Mouse (Mus musculus): ENCODE results near the gene Olfr575.

Olfr575 gene

DNA sequence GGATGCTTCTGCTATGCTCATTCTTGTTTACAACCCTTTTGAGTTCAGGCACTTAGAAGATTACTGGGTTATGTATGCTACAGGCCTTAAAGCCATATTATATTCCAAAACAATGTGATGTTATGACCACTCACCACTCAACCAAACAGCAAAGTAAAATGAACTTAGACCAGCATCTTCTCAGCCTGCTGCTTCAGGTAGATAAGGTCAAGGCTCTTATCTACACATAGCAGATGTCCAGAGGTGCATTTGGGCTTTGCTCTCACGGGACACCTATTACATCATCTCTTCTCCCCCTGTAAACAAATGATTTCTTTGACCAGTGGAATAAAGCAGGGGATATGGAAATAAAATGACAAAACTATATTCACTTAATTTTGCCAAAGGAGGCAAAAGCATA, at the start of gene Olfr575:
Gene Olfr575 (minus strand): TSS at position 183 of the 400 bp plus-strand sequence.
- DNase-seq (ENCODE audit: low read depth, low spot score), result no peak

DNA sequence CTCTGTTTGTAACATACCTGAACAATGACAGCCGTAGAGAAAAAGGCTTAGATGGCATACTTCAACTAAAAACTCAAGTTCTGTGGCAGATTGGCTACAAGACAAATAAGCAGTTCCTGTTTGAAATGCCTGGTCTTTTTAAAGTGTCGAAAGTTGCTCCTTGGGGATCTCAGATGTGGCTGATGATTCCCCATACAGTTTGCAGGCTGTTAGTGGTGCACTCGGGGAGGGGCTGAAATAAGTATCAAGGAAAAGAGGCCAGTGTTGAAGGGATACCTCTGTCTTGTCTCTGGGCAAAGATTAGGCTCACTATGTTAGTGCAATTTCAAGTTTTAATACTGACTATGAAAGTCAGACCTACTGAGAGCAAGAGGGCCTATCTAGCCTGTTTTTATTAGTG, 30.6 kb upstream of the Olfr575 start, which contains the start of gene Olfr578:
Gene Olfr578 (minus strand): TSS at position 101 of the 400 bp plus-strand sequence.
- no peak for DNase-seq (ENCODE audit: low read depth, low spot score)

DNA sequence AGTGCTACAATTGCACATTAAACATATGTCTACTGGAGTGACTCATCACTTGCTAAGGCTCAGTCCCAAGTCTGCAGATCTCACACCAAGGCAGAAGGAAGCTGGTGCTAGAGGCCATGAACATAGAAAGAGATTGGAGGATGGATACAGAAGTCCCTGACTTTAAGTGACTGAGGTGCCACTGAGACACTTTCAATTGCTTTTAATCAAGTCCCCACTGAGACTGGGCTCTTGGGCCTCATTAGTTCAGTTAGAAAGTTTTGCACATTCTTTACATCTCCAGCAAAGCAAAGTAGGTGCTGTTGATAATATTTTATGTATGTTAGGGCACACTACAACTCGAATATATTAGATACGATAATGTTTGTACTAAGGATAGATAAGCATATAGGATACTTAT, 17.3 kb upstream of the Olfr575 start, which contains the start of gene Olfr577:
Gene Olfr577 (minus strand): TSS at position 101 of the 400 bp plus-strand sequence.
- DNase-seq (ENCODE audit: low read depth, low spot score), result no peak

DNA sequence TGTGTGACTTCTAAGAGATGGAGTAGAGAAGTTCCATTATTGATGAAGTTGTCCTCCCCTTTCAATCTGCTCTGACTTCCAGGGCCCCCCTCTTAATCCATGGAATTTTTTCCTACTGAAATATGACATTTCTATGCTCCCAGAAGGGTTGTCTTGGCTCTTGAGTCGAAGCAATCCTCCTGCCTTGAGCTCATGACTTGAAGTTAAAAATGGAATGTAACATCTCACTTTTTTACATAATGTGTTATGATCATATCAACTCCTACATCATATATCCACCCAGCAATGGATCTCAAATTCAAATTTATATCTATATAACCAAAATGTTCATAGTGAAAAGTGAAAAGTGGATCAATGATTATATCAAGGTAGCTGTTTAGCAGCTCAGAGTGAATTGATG, 15.8 kb upstream of the Olfr575 start:
- no peak for DNase-seq (ENCODE audit: low read depth, low spot score)

DNA sequence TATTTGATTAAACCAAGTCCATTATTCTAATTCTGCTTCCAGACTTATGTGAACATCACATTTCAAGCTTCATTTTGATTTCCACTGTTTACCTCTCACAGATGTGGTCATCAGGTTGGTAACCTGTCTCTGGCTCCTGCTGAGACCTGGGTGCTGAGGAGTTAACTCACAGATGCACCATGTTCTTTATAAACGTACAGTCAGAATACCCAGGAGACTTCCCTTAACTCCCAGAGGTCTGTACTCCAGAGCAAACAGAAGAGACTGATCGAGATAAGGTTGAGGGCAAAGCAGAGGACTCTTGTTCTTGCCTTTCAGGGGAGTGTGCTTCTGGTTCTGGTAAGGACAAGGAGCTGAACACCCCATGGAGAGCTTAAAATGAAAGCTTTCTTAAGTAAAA, 3.8 kb upstream of the Olfr575 start, which contains the start of gene Olfr576:
Gene Olfr576 (plus strand): TSS at position 301 of the 400 bp plus-strand sequence.
- no peak for DNase-seq (ENCODE audit: low read depth, low spot score)

DNA sequence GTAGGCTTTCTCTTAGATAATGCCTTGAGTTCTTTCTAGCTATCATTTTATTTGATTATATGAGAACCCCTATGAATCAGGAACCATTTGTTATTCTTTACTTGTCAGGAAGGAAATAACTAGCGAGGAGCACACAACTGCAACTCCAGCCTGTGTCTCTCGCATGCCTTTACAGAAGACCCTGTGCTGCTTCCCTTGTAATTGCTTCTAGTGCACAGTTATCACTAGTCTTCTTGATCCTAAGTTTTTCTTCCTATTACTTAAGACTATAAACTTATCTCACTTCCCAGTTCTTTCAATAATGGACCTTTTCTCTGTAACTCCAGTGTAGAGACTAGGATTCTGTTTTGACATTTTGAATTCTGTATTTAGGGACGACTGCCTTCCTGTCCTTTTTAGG, 438 bp downstream of the Olfr575 start:
- DNase-seq (ENCODE audit: low read depth, low spot score), result no peak

DNA sequence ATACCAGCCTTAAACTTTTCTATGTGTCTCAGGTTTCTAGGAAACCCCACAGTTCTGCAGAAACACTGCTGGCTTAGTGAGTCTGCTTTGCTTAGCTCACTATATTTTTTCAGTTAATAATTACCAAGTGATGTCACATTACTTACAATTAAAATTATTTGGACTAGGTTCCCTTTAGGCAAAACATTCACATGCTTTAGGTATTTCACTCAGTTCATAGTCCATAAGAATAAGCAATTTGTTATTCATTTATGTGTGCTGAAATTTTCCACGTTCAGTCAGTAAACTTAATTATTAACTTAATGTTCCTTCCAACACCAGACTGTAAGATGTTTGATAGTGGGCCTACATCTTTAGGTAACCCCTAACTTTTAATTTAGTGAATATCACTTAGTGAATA, 7.8 kb downstream of the Olfr575 start:
- DNase-seq (ENCODE audit: low read depth, low spot score), result no peak

DNA sequence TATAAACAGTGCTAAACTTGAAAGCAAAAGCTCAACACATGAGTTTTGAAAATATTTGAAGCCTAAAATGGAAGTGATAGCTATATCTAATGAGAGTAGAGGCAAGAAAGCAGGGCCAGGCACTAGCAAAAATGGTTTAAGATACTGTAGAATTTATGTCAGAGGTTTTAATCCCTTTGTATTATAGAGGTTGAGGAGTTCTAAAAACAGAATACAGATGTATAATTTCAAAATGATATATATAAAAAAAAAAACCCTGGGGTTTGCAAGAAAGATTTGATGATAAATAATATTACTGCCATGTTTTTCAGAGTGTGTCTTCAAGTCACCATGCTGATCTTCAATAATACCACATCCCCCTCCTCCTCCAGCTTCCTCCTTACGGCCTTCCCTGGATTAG, 10.4 kb downstream of the Olfr575 start, which contains the start of gene Olfr574:
Gene Olfr574 (plus strand): TSS at position 301 of the 400 bp plus-strand sequence.
- DNase-seq (ENCODE audit: low read depth, low spot score), result no peak

DNA sequence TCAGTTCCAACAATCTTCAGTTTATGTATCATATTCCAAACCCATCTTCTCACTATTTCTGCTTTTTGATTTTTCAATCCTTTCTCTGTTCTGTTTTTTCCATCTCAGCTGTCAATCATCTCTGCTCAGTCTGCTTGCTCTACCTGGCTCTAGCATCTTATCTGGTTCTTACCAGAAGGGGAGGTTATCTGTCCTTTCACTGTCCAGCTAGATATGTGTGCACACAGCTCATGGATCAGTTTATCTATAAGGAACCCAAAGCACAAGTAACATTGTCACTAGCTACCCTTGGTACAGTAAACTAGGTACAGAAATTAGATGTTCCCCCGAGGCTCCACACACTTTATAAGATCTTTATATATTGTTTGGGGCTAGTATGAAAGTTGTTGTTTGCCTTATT, 15.2 kb downstream of the Olfr575 start:
- no peak for DNase-seq (ENCODE audit: low read depth, low spot score)

DNA sequence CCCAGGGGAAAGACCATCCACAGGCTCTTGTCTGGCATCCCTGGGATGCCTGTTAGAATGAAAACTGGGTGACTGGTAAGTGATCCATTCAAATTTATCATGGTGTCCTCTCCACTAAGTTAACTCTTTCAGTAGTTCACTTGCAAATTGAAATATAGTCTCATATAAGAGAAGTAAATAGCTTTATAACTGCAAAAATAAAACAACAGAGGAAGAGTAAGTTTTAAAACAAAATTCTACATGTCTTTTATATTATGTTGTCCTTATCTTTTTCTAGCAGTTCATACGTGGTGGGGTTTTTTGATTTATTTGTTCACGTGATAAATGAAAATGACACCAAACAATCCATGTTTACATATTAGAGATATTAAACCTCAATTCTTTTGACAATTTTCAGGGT, 16.1 kb downstream of the Olfr575 start, which contains the start of gene Olfr573-ps1:
Gene Olfr573-ps1 (minus strand): TSS at position 101 of the 400 bp plus-strand sequence.
- DNase-seq (ENCODE audit: low read depth, low spot score), result no peak

DNA sequence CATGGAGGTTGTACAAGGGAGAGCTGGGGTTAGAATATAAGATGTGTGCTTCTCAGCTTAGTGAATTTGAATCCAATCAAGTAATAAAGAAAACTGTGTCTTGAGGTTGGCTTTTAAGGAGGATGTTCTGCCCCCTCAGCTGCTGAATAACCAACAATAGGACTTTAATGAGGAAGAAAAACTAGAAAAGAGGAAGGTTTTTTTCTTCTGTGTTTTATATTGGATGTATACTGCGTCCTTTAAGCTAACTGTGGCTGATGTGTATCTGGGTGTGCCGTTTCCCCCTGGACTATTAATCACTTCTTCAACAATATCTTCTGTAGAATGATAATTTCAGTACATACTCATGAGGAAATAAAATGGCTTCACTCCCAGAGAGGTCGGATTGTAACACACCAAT, 31.5 kb downstream of the Olfr575 start:
- no peak for DNase-seq (ENCODE audit: low read depth, low spot score)

DNA sequence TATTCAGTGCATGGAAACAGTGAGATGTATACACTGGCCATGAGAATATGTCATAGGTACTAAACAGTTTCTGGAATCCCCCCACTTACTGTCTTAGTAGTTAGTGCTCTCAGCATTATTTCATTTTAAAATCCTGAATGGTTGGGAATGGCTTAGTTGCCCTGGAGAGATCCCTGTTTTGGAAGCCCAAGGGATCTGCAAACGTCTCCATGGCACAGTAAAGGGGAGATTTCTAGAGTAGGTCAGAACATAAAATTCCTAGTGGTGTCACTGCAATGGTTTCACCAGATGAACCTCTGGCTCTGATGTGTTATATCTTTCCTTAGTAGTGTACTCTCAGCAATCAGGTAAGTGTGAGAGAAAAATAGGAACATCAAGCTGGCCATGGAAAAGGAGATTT, 34.5 kb downstream of the Olfr575 start, which contains the start of gene Olfr572:
Gene Olfr572 (plus strand): TSS at position 301 of the 400 bp plus-strand sequence.
- DNase-seq (ENCODE audit: low read depth, low spot score), result no peak

DNA sequence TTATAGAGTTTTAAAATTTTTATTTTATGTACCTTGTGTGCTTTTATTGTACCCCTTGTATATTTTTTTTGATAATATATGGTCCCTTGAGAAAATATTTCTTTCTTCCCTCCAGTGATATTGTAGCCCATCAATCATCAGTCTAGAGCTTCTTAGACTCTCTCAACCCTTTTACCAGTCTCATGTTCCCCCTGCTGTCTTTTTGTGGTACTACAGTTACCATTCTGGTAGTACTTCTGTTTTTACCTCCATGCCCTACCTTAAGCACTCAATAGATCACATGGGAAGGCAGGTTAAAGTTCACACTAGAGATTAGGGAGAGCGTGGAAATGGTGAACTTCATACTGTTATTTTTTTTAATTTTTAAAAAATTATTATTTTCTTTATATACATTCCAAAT, 38.9 kb downstream of the Olfr575 start:
- peak; percentile 50 for DNase-seq (ENCODE audit: low read depth, low spot score)

DNA sequence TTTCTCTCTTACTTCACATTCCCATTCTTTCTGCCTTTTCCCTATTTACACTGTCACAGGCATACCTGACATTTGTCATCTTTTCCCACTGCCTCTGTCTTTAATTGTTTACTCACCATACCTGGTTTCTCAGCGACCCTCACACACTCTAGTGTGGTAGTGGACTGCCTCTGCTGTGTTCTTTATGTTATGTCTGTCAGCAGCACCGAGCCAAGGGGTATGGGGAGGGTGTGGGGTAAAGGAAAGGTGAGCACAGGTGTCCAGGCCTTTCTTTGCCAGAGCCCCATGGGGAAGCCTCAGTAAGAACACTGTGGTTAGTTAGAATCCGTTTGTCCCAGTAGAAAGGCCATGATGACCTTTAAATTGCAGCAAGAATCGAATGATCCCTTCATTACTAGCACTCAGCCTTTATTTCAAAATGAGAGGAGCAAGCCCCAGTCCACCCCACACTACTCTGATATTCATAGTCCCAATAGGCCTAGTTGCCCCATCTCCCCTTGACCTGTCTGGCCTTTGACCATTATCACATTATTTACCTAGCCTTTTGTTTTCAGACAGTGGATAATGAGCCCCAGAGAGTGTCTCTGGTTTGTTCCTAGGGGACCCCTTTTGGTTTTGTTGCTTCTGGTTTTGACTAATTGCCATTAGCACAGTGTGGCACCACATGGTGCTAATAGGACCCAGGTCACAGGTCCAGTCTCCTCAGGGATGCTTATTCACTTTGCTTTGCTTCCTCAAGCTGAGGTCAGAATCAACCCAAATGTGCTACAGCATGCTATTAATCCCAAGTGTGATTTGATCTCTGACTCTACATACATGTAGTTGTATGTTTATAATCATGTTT, 41.3 kb downstream of the Olfr575 start, which contains the start of gene Olfr571:
Gene Olfr571 (minus strand): TSS at position 505 of the 844 bp plus-strand sequence.
- DNase-seq (ENCODE audit: low read depth, low spot score), result no peak

DNA sequence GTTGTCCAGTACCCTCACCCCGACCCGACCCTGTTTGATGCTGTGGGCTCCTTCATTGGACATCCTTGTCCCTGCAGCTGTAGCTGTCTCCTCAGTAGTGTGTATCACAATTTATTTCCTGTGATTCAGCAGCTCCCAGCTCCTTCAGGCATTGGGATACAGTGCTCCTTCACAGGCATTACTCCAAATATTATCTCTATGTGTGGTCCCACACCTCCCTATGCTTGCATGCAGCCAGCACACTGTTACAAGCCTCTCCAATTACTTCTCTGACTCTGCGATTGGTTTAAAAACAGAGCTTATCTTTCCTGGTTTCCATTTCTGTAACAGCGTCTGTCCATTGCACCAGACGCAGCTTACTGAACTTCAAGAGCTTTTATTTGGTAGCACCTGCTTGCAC, 42.2 kb downstream of the Olfr575 start:
- no peak for DNase-seq (ENCODE audit: low read depth, low spot score)

DNA sequence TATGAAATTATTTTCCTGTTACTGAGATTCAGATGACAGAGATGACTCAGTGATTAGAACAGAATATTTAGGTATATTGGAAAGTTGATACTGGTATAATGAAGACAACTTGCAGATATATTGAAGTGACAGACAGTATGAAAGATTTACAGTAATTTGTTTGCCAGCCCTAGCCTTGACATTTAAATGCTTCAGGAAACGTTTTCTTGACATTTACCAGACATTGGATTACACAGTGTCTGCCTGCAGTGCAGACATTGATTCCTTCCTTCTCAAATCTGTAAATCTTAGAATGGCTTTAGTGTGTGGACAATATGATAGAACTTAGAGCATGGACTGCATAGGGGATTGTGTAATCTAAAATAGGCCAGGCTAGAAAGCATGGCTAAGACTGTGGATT, 43.3 kb downstream of the Olfr575 start:
- no peak for DNase-seq (ENCODE audit: low read depth, low spot score)

All from retina, postnatal 7 days (tissue).